Mouse (Mus musculus) ES-E14 (cell line): ENCODE measurements around the gene Ptprk. TPM values are rescaled to one million over a fixed set of nuclear protein-coding genes. Genes with fewer than 3 reads are reported as not detected.

Source experiments
- DNase-seq: peaks from one replicate; pipeline ENCODE4 v3.0.0-alpha.2; 2013; ENCODE audit warnings: low read depth, low spot score
- H3K27ac ChIP-seq: 2 replicates; pipeline ENCODE4 v1.5.1; 2012; ENCODE audit warnings: low read depth, mild to moderate bottlenecking, low read length, moderate library complexity, mixed read lengths; ENCODE audit not compliant: poor library complexity, insufficient read depth, severe bottlenecking
- H3K36me3 ChIP-seq: 2 replicates; pipeline ENCODE4 v1.6.1; 2012; ENCODE audit warnings: mild to moderate bottlenecking, low read length, moderate library complexity, mixed read lengths; ENCODE audit not compliant: control insufficient read depth, poor library complexity, insufficient read depth, severe bottlenecking
- H3K4me1 ChIP-seq, 2 experiments: fragments of 150-350 bp in 1 of 2; sonication (generic) in 1 of 2; 2 replicates each; pipeline ENCODE4 v1.6.1; 2012; ENCODE audit warnings: low read length in 2 of 2, mild to moderate bottlenecking in 1 of 2, mixed read lengths in 1 of 2; ENCODE audit not compliant: control insufficient read depth in 2 of 2, insufficient read depth in 2 of 2, poor library complexity in 1 of 2
- H3K4me3 ChIP-seq, 2 experiments: fragments of 150-350 bp in 1 of 2; sonication (generic) in 1 of 2; 2 replicates each; pipeline ENCODE4 v1.5.1; 2012; ENCODE audit warnings: low read length in 2 of 2, low read depth in 1 of 2, mild to moderate bottlenecking in 1 of 2, mixed read lengths in 1 of 2; ENCODE audit not compliant: insufficient read depth in 1 of 2, poor library complexity in 1 of 2, severe bottlenecking in 1 of 2
- H3K9ac ChIP-seq: 2 replicates; pipeline ENCODE4 v1.6.1; 2012; ENCODE audit warnings: low read depth, mild to moderate bottlenecking, low read length, mixed read lengths; ENCODE audit not compliant: poor library complexity, insufficient read depth, severe bottlenecking
- H3K9me3 ChIP-seq: fragments of 150-350 bp; sonication (generic); 2 replicates; pipeline ENCODE4 v1.6.1; 2012; ENCODE audit warnings: low read depth, mild to moderate bottlenecking, low read length; ENCODE audit not compliant: control insufficient read depth, insufficient read depth
- CHD2 ChIP-seq: IDR thresholded peaks from 2 replicates; pipeline ENCODE4 v1.6.1; 2014; ENCODE audit warnings: mild to moderate bottlenecking, low read depth, low read length, inconsistent platforms
- HCFC1 ChIP-seq: IDR thresholded peaks from 2 replicates; pipeline ENCODE4 v1.6.1; 2012; ENCODE audit warnings: low read length, inconsistent platforms, borderline replicate concordance; ENCODE audit not compliant: insufficient read depth
- MAFK ChIP-seq: IDR thresholded peaks from 2 replicates; pipeline ENCODE4 v1.6.1; 2014; ENCODE audit warnings: mild to moderate bottlenecking, low read depth, low read length, inconsistent platforms; ENCODE audit not compliant: insufficient read depth
- ZC3H11A ChIP-seq: IDR thresholded peaks from 2 replicates; pipeline ENCODE4 v1.6.1; 2012; ENCODE audit warnings: low read depth, mild to moderate bottlenecking, inconsistent platforms, low read length, borderline replicate concordance
- ZNF384 ChIP-seq: IDR thresholded peaks from 2 replicates; pipeline ENCODE4 v1.6.1; 2012; ENCODE audit warnings: low read depth, low read length, inconsistent platforms
- in situ Hi-C, 2 experiments: fragments of 600-800 bp; cut with MboI; formaldehyde crosslinking; loops; one replicate each; pipeline ENCODE4 v1.15.1; 2025; ENCODE audit warnings: low sequenced_read_pairs in 2 of 2, inconsistent platforms in 1 of 2; ENCODE audit not compliant: unreplicated experiment in 2 of 2
- total RNA-seq: library from RNA; depleted of rRNA; stranded (reverse); fragments of 300-350 nt; gene quantifications from 2 replicates; pipeline ENCODE4 v1.2.3, GENCODE M21; 2012

Ptprk gene
- total RNA-seq, 1 experiment = 67.0 TPM

GRCm38 (mm10) chr10:28619415-28619814 lies 544.8 kb downstream of the Ptprk start:
- TF ChIP-seq HCFC1 = no peak
- TF ChIP-seq CHD2 = no peak
- TF ChIP-seq MAFK = no peak
- no peak for TF ChIP-seq ZC3H11A
- no peak for TF ChIP-seq ZNF384
- no peaks in the 10 kb centered on the region for H3K9me3 ChIP-seq
- H3K36me3 ChIP-seq = no peaks in the 10 kb centered on the region
- no peaks in the 10 kb centered on the region for H3K4me1 ChIP-seq
- no peak overlapping the region for H3K9ac ChIP-seq
- H3K27ac ChIP-seq = no peak overlapping the region
- DNase-seq = no peak
- in situ Hi-C loops = no loop called here
- no peak overlapping the region for H3K4me3 ChIP-seq

DNA sequence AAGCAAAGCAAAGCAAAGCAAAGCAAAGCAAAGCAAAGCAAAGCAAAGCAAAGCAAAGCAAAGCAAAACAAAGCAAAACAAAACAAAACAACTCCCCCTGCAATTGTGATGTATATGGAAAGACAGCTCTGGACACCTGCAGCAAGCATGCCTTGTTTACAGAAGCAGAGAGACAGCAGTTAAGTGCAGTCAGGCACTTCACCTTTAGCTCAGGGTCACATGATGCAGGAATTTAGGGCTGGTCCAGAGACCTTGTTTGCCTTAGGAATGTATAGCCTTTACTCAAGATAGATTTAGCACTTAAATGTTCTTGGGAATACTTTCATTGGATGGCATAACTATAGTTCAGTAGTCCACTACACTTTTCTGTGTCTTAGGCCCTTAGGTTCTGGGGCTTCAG lies 561.5 kb downstream of the Ptprk start:
- DNase-seq = peak; percentile 63
- in situ Hi-C loops = no loop called here
- Histone ChIP-seq H3K9me3 (no peaks in the 10 kb centered on the region), H3K9ac (no peak overlapping the region), H3K27ac (no peak overlapping the region), H3K4me1 (peaks cover 0 to 8% of the 10 kb centered on the region in 2 experiments; a peak in 3 of 4 replicates), H3K36me3 (no peaks in the 10 kb centered on the region), H3K4me3 (no peak overlapping the region)
- TF ChIP-seq ZNF384 (no peak), MAFK (no peak), CHD2 (no peak), ZC3H11A (no peak), HCFC1 (no peak)

DNA sequence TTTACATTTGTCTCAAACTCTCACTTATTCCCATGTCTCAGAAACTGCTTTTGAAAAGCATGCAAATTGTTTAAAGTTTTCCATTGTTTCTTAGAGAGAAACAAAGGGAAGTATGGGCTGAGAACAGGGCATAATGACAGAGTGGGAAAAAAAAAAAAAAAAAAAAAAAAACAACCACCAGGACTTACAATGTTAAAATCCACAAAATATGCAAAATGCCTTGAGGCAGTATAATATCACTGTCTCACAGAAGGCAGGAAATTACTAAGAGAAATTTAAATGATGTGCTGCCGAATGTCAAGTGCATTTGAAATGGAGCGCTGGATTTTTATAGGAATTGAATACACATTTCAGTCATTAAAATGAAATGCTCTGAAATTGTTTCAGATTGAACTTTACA lies 567.3 kb downstream of the Ptprk start:
- no peak for TF ChIP-seq ZNF384
- TF ChIP-seq CHD2 = no peak
- no peak for TF ChIP-seq ZC3H11A
- no peak for TF ChIP-seq MAFK
- no peak for TF ChIP-seq HCFC1
- Histone ChIP-seq H3K36me3 (no peaks in the 10 kb centered on the region), H3K4me3 (no peak overlapping the region), H3K9me3 (no peaks in the 10 kb centered on the region), H3K4me1 (no peaks in the 10 kb centered on the region), H3K9ac (no peak overlapping the region), H3K27ac (no peak overlapping the region)
- in situ Hi-C loops = no loop called here
- DNase-seq = no peak
